Mouse (Mus musculus) CH12.LX (cell line): Measurements from ENCODE around the gene Cmip.

ENCODE experiments used
- CTCF ChIP-seq, 2 experiments: IDR thresholded peaks in 1 of 2; conservative IDR thresholded peaks in 1 of 2; 2 replicates each; pipeline ENCODE4 v1.5.1; 2011 to 2012; ENCODE audit warnings: low read depth in 2 of 2, low read length in 2 of 2, improper control_type of control experiment in 1 of 2, inconsistent platforms in 1 of 2, mild to moderate bottlenecking in 1 of 2, moderate library complexity in 1 of 2
- EP300 ChIP-seq: IDR thresholded peaks from 2 replicates; pipeline ENCODE4 v1.6.1; 2011; ENCODE audit warnings: low read length, improper control_type of control experiment
- POLR2A ChIP-seq: IDR thresholded peaks from 2 replicates; pipeline ENCODE4 v1.6.1; 2011; ENCODE audit warnings: low read depth, mild to moderate bottlenecking, improper control_type of control experiment, low read length
- ZMIZ1 ChIP-seq: IDR thresholded peaks from 2 replicates; pipeline ENCODE4 v1.6.1; 2012; ENCODE audit warnings: low read depth, mild to moderate bottlenecking, inconsistent platforms, low read length, improper control_type of control experiment

- TF ChIP-seq CTCF (conservative IDR thresholded peaks at IDR 0.05 in 1 of 2, IDR thresholded peaks at IDR 0.05 in 1 of 2; ENCODE audit: low read depth in 2 of 2, low read length in 2 of 2): no peak
- no peak for TF ChIP-seq ZMIZ1
- no peak for TF ChIP-seq EP300
- TF ChIP-seq POLR2A: no peak
Measured at GRCm38 (mm10) chr8:117252650-117253049, 4.2 kb upstream of the Cmip start.
